Mouse (Mus musculus) liver, adult 2 months (tissue): ENCODE data around the gene Fam53b.

Experiments
- CTCF ChIP-seq: fragments of 200-500 bp; IDR thresholded peaks from 2 replicates; pipeline ENCODE4 v1.5.1; 2011; ENCODE audit warnings: low read depth, low read length, control low read depth
- POLR2A ChIP-seq: fragments of 200-500 bp; IDR thresholded peaks from 2 replicates; pipeline ENCODE4 v1.6.1; 2011; ENCODE audit warnings: low read length, control low read depth; ENCODE audit not compliant: insufficient read depth; ENCODE audit errors: extremely low read depth

DNA sequence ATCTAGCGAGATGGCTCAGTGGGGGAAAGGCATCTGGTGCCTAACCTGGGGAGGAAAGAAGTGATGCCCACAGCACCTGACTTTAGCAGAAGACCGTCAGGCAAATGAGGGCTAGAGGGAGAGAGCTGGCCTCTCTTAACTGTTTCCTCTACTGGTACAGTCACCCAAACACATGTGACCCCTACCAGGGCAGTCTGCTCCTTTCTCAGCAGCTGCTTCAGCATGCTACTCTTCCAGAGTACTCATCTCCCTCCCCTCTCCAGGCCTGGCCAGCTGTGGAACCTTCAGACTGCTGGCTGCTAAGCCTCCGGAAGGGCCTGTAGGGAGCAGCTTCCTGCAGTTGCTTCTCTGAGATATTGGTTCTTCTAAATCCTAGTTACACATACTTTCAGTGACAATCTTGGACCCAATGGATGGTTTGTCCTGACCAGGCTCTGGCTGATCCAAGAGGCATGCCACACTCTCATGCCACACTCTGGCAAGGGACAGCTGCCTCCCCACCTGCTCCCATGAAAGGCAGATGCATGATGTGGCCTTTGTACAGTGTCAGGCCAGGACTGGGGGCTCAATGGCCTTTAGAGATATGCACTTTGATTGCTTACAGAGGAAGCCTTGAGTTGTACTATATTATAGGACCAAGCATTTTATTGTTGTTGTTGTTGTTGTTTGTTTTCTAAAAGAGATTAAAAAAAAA is 65.5 kb downstream of the Fam53b start:
- TF ChIP-seq CTCF = no peak
- TF ChIP-seq POLR2A = no peak
